Mouse (Mus musculus) CD4-positive helper T cell, adult 2 months (primary cell): ENCODE measurements around the gene Pls3.

Experiments
- DNase-seq: peaks from one replicate; pipeline ENCODE4 v3.0.0-alpha.2; 2012; ENCODE audit warnings: low read depth, missing footprints, low spot score

Gene Pls3

DNA sequence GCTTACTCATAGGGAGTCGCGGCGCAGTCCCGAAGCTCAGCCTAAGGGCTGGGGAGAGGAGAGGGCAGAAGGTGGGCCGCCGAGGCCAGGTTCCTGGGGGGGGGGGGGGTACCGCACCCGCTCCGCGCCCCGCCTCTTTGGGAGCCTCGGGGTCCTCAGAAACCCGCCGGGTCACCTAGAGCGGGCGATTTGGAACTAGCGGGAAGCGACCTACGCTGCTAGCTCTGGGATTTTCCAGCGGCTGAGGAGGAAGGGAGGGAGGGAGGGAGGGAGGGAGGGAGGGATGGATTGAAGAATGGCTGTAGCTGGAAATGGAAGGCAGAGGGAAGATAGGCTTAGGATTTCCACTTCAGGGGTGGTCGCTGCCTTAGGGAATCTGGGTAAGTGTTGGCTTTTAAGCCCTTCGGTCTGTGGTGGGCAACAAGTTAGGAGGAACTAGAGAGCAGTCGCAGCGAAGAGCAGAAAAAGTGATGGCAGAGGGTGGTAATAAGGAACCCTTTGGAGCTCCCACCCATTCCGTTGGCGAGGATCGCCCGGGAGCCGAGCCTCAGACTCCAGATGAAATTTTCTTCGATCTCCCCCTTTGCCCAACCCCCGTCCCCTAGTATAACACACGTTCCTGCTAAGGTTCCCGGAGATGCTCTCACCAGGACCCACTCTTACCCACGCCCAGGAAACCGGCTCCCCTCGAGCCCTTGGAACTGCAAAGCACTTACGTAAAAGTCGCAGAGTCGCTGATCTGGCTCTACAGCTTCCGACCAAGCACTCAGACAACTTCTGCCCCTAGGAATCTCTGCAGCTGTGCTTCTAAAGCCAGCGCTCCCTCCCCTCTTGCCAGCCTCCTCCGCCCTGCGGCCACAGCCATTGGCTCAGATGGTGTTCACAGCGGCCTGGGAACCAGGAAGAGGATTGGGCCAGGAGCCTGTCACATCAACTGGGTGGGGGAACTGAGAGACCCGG lies at the start of gene Pls3:
Pls3 (minus strand) TSS at position 851 of the 960 bp plus-strand sequence.
- DNase-seq = peak; percentile 2

DNA sequence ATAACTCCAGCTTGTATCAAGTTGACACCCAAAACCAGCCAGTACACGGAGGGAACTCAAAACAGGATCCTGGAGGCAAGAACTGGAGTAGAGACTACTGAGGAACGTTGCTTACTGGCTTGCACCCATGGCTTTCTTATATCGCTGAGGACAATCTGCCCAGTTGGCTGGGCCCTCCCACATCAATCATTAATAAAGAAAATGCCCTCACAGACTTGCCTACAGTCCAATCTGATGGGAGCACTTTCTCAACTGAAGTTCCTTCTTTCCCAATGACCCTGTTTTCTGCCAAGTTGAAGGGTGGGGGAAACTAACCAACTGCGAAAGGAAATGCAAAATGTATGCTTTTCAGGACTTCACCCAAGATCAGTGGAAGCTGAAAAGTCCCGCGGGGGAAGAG lies 20.7 kb upstream of the Pls3 start:
- DNase-seq = no peak

DNA sequence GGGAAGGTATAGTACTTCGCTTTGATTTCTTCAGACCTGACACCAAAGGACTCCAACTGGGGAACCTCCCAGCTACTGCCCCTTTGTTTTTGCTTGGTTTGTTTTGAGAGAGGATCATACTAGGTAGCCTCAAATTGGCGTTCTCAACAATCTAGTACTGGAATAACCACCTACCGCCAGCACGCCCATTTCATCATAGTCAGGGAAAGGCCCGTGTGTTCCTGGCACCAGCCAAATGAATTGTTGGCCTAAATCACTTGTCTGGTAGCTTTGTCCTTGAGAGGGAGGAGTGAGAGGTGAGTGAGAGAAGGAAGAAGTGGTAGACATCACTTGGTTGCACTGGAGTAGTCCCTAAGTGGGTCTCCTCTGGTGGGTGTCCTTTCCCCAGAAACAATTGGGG lies 584 bp upstream of the Pls3 start:
- DNase-seq = no peak

DNA sequence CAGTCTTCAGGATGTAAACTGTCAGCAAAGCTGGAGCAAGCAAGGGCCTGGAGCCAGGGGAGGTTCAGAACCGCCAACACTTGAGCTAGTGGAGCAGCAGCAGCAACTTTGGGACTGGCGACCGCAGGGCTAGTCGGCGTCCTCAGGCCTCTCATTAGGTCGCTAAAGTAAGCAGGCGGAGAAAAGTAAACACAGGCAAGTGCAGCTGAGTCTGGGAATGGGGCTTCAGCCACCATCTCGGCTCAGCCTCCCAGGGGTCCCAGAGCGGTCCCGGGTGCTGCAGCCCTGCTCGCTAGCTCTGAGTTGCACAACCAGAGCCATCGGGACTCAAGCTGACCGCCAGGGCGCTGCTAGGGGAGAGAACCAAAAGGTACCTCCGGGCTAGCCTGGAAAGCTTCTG lies 1.2 kb downstream of the Pls3 start:
- DNase-seq = no peak

DNA sequence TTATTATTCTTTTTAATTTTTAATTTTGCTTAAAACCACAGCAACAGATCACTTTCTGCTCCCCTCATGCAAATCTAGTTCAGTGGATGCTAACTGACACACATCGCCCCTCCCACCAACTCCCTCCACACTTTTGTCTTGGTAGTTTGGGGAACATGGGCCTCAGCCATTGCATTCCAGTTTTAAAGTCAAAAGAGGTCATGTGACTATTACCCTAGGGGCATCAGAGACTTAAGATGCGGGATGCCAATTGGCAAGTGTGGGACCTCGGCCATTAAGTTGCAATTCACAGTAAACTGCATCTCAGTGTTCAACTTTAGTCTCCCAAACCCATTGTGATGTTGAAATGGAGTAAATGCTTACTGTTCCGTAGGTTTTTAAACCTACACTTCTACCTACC lies 1.7 kb downstream of the Pls3 start:
- no peak for DNase-seq

DNA sequence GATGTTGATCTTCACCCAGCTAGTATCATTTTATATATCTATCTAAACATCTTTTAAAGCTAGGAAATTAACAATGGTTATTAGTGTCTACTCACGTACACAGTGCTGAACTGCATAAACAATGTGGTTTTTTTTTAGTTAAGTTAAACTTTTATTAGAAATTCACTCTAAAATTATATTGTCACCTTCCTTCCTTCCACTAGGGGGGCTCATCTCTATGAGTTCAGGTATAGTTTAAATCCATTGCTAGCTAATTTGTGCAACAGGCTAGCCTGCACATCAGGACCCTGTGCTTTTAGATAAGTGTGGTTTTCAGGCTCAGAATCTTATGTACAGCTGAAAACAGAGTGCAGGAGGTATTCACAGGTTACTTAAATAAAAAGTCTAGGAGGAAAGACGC lies 3.1 kb downstream of the Pls3 start:
- no peak for DNase-seq

DNA sequence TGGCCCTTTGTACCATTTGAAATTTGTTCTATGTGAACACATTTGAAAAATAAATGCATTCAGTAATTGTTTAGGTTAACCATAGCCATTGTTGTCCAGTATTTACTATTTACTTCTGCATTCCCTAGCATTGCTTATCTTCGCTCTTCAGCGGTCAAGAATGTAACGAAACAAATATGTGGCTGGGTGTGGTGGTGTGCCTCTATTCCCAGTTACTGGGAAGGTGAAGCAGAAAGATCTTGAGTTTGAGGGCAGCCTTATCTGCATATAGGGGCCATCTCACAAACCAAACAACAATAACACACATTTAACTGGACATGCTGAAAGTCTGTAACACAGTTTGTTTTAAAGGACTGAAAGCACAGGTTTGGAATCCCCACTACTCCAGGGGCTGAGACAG lies 13.3 kb downstream of the Pls3 start:
- DNase-seq = no peak

DNA sequence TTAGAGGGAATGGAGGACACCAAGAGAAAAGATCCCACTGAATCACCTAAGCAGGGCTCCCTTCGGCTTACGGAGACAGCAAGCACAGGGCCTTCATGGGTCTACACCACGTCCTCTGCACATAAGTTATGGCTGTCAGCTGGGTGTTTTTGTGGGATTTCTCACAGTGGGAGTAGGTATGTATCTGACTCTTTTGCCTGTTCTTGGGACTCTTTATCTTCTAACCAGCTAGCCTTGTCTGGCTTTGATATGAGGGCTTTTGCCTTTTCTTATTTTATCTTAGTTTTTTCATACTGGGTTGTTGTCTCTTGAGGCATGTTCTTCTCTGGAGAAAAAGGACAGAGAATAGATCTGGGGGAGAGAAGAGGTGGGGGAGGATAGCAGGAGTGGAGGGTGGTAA lies 20.7 kb downstream of the Pls3 start:
- no peak for DNase-seq

DNA sequence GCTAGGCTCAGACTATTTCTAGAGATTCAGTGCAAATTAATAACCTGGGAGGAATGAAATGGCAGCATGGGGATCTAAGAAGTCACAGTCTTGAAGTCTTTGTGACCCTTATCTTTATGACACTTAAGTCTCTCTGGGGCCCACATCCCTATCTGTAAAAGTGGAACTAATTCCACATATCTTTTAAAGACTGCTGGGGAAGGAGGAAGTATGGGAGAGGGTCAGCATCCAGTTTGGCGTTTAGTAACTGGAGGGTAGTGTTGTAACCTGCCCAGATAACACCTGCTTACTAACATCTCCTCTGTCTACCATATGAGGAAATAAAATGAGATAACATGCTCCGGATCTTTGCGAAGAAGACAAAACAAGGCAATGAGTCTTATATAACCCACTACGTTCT lies 30.7 kb downstream of the Pls3 start:
- DNase-seq = no peak

DNA sequence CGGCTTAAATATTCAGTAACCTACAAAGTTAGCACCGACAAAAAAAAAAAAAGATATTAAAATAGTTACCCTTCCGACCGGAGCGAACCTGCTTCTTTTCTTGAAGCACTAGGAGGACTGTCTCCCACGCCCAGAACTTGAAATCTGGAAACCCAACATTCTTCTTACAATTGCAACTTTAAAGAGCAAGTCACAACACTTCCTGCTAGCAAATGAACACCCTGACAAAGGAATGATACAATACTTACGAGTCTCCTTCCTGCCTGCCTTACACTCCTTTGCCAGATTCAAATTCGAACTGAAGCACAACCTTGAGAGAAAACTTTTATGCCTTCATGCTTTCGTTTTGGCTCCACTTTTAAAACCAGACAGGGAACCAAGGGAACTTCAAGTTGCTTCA lies 32.1 kb downstream of the Pls3 start:
- DNase-seq = no peak

DNA sequence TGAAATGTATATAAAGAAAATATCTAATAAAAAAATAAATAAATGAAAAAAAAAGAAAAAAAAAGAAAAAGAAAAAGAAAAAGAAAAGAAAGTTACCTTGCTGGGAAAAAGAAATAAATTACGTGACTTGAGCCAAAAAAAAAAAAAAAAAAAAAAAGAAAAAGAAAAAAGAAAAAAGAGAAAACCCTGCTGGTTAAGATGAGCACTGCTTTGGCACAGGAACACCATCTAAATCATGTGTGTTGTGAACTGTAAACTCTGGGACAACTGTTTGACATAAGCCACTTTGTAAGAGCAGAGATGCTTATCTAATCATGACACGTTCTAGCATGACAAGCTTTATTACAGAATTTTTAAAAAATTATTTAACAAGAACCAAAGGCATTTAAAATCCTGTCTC lies 32.9 kb downstream of the Pls3 start:
- no peak for DNase-seq

DNA sequence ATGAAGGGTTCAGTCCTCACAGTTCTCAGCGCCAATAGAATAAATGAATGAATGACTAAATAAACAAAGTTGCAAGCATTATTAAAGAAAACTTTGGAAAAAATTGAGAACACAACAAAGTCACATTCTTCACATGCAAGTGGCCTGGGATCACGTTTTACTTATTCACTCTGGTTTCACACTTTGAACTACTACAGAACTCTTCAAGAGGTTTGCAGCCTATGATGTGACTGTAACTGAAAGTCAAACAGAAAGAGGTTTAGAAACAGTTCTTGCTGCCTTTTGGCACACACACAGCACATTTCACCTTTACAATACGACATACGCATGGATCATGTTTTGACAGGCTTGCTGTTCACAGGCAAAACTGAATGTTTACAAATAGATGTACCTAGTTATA lies 34.7 kb downstream of the Pls3 start:
- DNase-seq = no peak

DNA sequence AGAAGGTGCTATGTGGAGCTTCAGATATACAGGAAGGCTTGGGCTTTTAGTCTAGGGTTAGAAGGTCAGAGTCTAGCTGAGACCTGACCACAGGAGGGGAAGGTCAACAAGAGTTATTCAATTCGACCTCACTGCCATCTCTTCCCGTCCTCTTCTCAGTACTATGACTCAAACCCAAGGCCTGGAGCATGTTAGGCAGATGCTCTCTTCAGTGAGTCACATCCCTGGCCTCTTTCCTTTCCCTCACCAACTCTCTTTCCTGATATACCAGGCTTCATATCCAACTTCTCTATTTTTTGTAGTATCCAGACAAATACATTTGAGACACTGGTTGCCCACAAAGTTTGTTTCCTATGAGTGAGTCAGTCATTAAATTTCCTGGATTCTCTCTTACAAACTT lies 40.1 kb downstream of the Pls3 start:
- DNase-seq = no peak

DNA sequence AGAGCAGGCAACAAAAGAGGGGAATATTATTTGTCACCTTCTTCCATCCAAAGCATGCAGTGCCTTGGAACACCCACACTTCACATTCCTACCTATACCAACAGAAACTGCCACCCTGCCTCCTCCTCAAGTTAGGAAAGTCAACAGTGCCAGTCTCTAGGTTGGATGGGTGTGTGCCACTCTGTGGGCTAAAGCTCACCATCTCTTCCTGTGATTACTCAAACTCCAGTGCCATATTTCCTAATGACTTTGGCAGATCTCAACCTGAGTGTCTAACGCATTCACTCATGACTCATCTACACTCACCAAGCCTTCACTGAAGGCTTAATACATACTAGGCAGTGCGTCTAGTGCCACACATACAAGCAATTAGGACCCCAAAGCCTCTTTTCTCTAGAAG lies 40.7 kb downstream of the Pls3 start:
- no peak for DNase-seq

DNA sequence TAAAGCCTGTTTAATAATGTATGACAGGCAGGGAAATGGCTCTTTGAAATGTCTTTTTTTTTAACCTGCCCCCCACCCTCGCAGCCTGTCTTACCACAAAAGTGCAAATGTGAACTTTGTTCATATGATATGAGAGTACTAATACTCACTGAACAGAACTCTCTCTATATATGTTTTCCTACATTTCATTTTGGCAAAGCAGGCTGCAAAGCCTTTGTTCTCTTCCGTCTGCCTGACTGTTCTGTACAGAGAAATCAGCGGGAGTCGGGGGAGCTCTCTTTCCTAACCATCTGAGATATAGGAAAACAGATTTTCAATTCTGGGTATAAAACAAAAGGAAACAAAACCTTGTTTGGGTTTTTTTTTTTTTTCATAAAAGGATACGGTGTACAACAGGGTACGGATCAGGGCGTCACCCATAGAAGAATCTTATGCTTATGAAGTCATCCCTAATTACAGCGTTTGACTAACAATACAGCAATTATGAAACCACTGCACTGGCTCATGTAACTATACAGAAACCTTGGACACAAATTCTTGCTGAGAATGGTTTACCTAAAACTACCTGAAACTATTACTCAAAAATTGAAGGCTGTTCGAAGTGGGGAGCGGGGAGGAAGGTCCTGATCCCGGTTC lies 41.9 kb downstream of the Pls3 start:
- no peak for DNase-seq

DNA sequence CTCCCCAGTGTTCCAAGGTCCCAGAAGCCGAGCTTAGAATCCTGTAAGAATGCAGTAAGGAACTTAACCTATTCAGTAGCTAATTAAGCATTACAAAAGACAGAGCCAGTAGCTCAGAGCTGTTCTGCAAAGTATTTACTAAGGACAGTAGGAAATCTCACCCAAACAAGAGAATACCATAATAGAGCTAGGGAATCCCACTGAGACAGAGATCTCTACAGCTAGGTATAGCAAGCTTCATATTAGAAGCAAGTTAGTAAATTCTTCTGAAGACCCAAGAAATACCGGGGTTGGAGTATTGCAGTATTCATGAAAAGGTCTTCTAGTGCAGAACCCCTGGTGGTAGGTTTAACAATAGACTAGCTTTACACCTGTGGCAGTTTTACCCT lies 45.1 kb downstream of the Pls3 start:
- no peak for DNase-seq

DNA sequence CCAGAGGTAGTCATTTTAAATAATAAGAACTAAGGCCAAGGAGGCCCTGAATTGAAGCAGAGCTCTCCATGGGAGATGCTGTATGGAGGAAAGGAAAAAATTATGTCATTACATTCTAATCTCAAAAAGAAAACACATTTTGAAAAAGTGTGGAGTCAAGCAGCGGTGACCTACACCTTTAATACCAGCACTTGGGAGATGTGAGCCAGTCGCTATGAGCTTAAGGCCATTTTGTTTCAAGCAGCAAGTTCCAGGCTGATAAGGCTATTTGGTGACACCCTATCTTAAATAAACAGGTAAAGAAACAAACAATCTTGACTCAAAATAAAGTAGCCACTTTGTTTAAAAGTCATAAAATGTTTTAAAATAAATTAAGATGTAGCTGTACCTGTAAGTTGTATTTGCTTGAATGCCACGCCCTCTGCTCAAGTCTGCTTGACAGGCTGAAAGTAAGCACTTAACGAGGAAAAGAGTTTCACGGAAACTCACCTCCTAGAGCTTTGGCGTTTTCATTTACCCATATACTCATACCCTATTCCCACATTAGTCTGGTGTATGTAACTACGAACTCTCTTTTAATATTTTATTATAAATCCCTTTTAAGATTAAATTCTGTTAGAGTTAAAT lies 45.6 kb downstream of the Pls3 start:
- DNase-seq = no peak

DNA sequence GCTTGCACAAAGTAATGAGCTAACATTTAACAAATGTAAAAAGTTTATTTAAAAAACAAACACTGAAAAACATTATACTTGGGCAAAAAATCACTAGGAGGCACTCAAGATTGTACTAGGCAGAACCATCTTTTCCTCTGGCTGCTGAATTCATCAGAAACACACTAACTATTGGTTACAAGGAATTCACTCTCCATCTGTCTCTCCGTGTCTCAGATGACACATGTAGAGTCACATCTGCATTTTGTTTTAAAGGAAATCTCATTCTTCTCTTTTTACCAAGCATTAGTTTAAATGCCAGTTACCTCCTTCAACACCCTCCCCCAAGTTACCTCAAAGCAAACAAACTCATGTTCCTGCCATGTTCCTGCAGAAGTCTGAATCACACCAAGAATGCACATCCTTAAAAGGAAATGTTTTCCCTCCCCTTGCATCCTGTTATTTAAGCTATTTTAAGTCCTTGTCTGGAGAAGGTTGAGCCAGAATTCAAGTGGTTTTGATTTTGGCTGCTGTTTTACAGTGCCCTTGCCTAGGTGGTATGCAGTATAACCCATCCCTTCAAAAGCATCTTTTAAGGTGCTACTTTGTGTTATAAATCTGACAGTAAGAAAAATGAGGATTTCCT lies 56.2 kb downstream of the Pls3 start:
- DNase-seq = no peak

DNA sequence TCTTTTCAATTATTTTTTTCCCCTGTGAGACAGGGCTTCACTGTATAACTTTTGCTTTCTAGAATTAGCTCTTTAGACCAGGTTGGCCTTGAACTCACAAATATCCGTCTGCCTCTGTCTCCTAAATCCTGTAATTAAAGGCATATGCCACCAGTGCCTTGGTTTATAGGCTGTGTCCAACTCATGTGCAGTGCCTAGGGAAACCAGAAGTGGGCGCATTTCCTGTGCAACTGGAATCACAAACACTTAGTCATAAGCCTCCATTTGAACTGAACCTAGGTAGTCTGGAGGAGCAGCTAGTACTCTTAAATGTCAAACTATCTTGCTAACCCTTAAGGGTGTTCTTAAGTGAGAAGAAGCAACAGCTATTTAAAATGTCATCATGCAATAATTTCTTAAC lies 60.0 kb downstream of the Pls3 start:
- no peak for DNase-seq

DNA sequence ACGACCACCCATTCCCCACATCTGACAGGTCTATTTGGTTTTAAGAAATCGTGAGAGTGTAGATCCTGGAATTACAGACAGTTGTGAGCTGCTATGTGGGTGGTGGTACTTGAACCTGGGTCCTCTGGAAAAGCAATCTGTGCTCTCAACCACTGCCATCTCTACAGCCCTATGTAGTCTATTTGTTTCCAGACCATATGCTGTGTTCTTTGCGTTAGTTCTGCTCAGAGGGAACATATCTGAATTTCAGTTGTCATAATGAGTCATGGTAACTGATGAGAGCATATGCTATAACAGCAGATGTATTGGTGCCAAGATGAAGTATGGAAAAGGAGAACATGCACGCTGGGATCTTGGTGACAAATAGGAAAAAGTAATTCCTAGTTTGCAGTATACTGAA lies 60.9 kb downstream of the Pls3 start:
- DNase-seq = no peak

DNA sequence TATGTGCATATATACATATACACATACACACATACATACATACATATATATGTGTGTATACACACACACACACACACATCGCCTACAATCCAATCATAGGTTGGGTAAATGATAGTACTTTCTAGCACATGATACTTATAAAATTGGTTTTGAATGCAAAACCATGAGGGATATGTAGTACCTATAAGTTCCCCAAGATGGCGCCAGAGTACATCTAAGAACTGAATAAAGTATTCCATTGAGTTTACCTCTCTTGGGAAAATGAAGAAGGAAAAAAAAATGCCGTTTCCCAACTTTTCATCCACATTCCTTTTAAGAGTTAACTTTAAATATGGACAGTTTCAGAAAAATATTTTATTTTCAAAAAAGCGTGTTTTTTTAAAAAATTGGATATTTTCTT lies 78.4 kb downstream of the Pls3 start:
- no peak for DNase-seq

DNA sequence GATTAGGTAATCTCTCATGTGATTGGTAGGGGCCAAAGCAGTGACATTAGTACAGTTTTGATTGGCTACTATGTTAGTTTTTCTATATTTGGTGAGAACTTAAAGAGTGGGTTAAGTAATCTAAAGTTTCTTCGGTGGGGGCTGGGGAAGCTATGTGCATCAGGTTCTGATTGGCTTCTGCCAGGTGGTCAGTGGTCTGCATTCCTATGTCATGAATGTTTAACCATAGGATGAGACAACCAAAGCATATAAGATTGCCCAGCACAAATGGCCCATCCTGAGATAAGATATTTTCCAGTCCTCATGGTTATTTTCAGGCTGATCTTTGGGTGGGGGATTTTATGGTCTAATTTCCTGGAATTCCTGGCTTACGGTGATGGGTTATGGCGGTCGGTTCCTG lies 95.2 kb downstream of the Pls3 start:
- DNase-seq = no peak
